Mouse (Mus musculus) regulatory T cell (primary cell): ENCODE measurements around the gene Eftud2.

Experiments used
- in situ Hi-C: fragments of 300-600 bp; cut with MboI, MseI; formaldehyde crosslinking; loops from one replicate; pipeline ENCODE4 v1.15.1; 2025; ENCODE audit warnings: high pct_unique_total_duplicates

The Eftud2 gene

DNA sequence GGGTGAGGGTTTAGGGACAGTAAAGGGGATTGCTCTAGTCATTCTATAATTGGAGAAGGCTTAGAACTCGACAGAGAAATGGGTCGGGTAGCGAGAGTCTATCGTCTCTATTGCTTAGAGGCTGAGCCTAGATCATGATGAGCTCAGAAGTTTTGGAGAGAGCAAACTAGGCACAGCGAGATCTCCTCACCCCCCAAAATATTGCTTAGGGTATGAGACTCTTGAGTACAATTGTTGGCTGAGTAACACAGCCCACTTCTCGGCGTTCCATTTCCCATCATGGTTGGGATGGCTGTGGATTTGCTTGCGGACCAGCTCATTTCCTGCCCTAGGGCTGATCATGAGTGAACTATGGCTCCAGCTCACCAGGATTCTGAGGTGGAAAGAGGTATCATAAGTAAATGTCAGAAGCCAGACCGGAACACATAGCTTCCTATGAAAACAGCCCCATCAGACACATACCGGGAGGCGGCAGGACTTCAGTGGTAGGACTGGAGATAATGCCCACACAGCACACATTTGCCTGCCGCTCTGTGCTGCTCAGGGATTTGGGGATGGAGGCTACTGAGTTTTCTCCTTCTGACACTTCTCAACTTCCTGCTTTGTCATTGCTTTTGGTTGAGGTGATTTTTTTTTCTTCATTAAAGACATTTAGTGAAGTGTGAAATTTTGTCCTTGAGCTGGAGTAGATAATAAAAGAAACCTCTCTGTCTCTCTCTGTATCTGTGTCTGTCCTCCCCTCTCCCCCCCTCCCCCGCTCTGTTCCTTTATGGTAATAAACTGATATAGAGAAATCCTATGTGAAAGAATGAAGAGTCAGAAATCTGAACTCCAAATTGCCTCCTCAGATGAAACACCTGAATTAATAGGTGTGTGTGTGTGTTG is 771 bp upstream of the Eftud2 start:
- in situ Hi-C loops = loop anchor here (10.0 kb wide), 1 partner anchor 1447 kb away; no protein-coding TSS in a partner anchor

- in situ Hi-C loops = no loop called here
These were observed 1.2 kb downstream of the Eftud2 start for GRCm38 (mm10) chr11:102879558-102879957.

DNA sequence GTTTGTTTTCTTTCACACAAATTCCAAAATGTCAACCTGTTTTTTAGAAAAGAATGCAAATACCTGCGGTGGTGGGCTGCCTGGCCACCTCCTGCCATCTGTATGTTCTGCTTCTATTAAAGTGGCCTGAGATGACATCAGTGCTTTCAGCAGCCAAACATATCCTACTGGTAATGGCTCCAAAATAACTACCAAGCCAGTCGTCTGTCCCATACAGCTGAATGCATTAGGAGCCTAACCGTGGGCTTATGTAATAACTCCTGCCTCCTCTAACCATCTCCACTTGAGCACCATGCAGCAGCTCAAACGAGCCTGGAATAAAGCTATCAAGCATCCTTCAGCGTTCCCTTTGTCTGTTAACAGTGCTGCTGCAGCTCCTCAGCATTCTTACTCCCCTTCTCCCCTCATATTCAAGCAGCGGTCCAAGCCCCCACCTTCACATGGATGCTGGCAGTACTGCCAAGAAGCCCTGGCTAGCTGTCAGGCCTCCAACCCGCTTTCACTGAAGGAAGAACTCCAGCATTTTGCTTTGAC is 5.9 kb downstream of the Eftud2 start:
- in situ Hi-C loops = no loop called here

- in situ Hi-C loops = no loop called here
These were observed 16.5 kb downstream of the Eftud2 start for GRCm38 (mm10) chr11:102864272-102864671.

GRCm38 (mm10) chr11:102859933-102860332 is 20.9 kb downstream of the Eftud2 start:
- in situ Hi-C loops = no loop called here

GRCm38 (mm10) chr11:102858951-102859350 is 21.8 kb downstream of the Eftud2 start:
- in situ Hi-C loops = no loop called here

DNA sequence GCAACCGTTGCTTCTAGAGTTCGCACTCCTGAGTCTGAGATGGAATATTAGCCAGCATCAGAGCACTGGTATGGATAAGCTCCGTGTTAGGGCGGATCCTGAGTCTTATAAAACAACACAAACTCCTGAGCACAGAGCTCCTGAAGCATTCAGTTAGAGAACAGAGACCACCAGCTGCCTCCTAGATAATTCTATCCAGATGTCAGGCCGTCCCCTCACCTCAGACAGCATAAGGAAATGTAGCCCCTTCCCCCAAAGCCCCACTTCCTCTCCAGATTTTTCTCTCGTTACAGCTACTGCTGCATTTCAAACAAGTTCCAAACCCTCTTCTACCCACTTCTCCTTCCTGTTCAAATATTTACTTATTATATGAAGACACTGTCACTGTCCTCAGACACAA is 24.8 kb downstream of the Eftud2 start:
- in situ Hi-C loops = no loop called here

DNA sequence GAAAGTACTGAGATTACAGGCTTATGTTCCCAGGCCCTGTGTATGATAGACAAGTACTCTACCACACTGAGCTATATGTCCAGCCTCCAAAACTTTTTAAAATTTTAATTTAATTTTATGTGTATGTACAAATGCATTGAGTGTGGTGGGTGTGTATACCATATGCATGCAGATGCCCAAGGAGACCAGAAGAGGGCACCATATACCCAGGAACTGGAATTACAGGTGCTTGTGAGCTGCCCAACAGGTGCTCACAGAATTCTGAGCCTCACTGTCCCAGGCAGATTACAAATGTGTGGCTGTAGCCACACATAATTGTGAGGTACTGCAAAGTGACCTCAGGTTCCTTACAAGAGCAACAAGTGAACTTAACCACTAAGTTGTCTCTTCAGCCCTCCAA is 27.0 kb downstream of the Eftud2 start:
- in situ Hi-C loops = no loop called here

DNA sequence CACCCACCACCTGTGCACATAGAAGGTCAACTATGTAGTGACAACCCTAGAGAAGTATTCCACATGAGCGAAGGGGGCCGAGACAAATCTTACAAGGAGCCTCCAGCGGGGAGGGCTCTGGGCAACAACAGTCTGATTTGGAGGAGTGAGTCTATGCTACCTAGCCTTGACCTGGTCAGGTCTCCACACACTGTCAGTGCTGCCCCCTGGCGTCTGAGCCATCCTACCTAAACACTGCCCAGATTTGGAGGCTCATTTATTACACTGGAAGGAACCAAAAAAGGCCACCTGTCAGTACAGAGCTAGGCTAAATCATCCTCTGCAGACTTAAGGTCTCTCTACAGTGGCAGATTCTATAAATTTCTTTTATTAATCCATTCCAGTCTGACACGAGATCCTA is 28.9 kb downstream of the Eftud2 start:
- in situ Hi-C loops = no loop called here

DNA sequence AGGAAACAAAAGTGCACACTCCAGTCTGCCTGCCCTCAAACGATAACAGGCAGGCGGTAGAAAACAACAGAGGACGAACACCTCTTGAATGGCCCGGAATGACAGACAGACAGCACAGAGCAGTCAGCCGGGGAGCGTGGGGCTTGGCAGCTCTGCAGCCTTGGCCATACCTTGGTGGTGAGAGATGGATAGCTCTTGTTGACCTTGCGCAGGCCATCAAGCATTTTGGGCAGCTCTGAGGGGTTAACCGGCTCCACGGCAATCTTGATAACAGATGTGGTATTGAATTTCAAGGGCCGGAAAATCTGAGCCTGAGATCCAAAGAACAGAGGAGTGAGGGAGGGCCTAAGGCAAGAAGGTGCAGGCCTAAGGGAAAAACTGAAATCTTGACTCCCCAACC is 34.9 kb downstream of the Eftud2 start:
- in situ Hi-C loops = no loop called here

DNA sequence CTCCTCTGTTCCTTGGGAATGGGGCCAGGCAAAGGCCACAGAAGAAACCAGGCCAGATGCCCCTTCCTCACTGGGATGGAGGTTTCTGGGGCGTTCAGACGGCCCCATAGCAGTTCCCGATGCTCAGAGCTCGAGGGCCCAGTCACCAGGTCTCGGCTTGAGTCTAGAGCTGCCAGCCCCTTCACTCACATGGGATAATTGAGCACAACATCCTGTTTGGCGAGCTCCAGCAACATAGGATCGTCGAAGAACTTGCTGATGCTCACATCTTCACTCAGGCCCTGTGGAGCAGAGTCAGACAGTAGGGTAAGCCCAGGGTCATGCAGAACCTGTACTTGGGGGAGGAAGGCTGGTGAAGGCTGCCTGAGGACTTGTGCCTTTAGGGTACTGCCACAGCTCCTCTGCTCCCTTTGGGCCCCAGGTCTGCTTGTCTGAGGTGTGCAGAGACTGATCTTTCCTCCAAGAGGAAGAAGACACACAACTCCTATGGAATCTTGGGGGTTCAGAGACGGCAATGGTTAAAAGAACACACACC is 42.1 kb downstream of the Eftud2 start:
- in situ Hi-C loops = loop anchor here (10.0 kb wide), 1 partner anchor 1646 kb away; no protein-coding TSS in a partner anchor

- in situ Hi-C loops = loop anchor here (10.0 kb wide), 1 partner anchor 1647 kb away; no protein-coding TSS in a partner anchor
These were observed 42.7 kb downstream of the Eftud2 start for GRCm38 (mm10) chr11:102838126-102838525.

GRCm38 (mm10) chr11:102837385-102837784 is 43.4 kb downstream of the Eftud2 start:
- in situ Hi-C loops = loop anchor here (10.0 kb wide), 1 partner anchor 1647 kb away; no protein-coding TSS in a partner anchor

GRCm38 (mm10) chr11:102836146-102836545 is 44.6 kb downstream of the Eftud2 start:
- in situ Hi-C loops = loop anchor here (10.0 kb wide), 1 partner anchor 1649 kb away; no protein-coding TSS in a partner anchor

- in situ Hi-C loops = loop anchor here (10.0 kb wide), 1 partner anchor 1649 kb away; no protein-coding TSS in a partner anchor
These were observed 45.2 kb downstream of the Eftud2 start, which contains the start of gene Higd1b for GRCm38 (mm10) chr11:102835549-102835948. Higd1b (plus strand) TSS chr11:102835849.

GRCm38 (mm10) chr11:102834219-102834618 is 46.6 kb downstream of the Eftud2 start:
- in situ Hi-C loops = loop anchor here (10.0 kb wide), 1 partner anchor 1651 kb away; no protein-coding TSS in a partner anchor

DNA sequence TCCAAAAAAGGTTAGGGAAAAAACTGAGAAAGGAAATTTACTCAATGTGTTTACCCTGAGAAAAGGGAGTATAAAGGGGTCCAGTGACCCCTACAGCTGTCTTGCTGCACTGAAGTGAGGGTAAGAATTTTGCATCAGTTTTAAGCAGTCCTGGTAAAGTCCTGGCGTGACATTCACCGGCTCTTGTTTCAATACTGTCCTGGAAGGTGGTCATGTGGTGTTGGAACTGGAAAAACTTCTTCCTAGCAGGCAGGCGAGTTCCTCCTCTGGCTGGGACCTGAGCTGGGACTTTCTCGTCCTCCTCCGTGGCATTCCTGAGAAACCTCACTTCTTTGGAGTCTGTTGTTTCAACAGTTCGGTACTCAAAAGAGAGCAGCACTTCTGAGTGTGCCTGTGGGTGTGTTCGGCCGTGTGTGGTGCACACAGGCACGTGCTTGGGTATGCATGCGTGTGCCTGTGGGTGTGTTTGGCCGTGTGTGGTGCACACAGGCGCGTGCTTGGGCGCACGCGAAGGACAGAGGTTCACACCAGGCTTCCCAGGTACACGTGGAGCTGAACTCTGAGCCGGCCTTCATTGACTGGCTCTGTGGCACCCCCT is 48.0 kb downstream of the Eftud2 start:
- in situ Hi-C loops = loop anchor here (10.0 kb wide), 1 partner anchor 1652 kb away; no protein-coding TSS in a partner anchor

DNA sequence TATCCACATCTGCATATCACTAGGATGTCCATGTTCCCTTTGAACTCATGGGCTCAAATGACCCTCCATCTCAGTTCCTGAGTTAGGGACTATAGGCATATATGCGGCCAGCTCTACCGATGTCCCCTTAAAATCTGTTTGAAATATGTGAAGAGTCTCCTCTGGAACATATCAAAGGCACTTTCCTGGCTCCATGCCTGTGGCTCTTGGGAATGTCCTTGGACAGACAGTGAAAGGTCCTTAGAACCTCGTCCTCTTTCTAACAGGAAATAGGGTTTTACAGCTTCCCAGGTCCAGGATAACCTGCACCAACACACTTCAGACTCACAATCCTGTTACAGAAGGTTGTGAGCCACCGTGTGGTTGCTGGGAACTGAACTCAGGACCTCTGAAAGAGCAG is 50.5 kb downstream of the Eftud2 start:
- in situ Hi-C loops = loop anchor here (10.0 kb wide), 1 partner anchor 1655 kb away; no protein-coding TSS in a partner anchor

- in situ Hi-C loops = no loop called here
These were observed 53.7 kb downstream of the Eftud2 start for GRCm38 (mm10) chr11:102827097-102827496.

- in situ Hi-C loops = no loop called here
These were observed 54.3 kb downstream of the Eftud2 start for GRCm38 (mm10) chr11:102826476-102826875.

DNA sequence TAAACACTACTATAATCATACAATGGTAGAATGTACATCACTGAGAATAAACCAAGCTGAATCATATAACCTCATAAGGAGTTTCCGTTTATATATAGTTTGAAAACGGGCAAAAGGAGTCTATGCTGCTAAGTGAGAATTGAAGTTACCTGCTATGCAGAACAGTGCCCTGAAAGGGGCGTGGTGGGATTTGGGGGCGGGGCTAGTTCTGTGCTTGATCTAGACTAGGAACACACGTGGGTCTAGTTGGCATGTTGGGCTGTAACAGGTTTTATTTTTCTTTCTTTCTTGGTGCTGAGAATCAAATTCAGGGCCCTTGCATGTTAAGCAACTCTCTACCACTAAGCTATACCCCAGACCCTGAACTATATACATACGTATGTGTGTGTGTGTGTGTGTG is 59.6 kb downstream of the Eftud2 start:
- in situ Hi-C loops = no loop called here

DNA sequence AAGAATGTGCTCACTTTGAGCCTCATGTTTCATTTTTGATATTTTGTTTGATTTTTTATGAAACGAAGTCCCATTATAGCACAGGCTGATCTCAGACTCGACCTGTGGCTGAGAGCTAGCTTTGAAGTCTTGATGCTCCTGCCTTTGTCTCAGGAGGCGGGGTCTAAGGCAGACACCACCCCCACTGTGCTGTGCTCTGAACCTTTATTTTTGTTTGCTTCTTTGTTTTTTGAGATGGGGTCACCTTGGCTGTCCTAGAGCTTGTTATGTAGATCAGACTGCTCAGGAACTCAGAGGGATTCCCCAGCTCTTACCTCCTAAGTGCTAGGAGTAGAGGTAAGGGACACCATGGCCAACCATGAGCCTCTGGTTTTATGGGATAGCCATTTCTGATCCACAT is 60.4 kb downstream of the Eftud2 start:
- in situ Hi-C loops = no loop called here
